Mouse (Mus musculus) olfactory bulb, adult 2 months (tissue): ENCODE measurements around the gene Map3k7cl. TPM values are rescaled to one million over a fixed set of nuclear protein-coding genes. Genes with fewer than 3 reads are reported as not detected.

Experiments used
- H3K27ac ChIP-seq: fragments of 200-500 bp; 2 replicates; pipeline ENCODE4 v1.5.1; 2012; ENCODE audit warnings: low read depth, low read length; ENCODE audit not compliant: insufficient read depth
- H3K4me1 ChIP-seq: fragments of 200-500 bp; 2 replicates; pipeline ENCODE4 v1.6.1; 2012; ENCODE audit warnings: low read length; ENCODE audit not compliant: control insufficient read depth, insufficient read depth
- H3K4me3 ChIP-seq: fragments of 200-500 bp; 2 replicates; pipeline ENCODE4 v1.5.1; 2012; ENCODE audit warnings: mild to moderate bottlenecking, low read depth, low read length, moderate library complexity; ENCODE audit not compliant: insufficient read depth
- CTCF ChIP-seq: fragments of 200-500 bp; IDR thresholded peaks from 2 replicates; pipeline ENCODE4 v1.5.1; 2012; ENCODE audit warnings: low read depth, mild to moderate bottlenecking, low read length, moderate library complexity; ENCODE audit not compliant: insufficient read depth
- POLR2A ChIP-seq: fragments of 200-500 bp; IDR thresholded peaks from 2 replicates; pipeline ENCODE4 v1.6.1; 2012; ENCODE audit warnings: mild to moderate bottlenecking, low read depth, low read length, moderate library complexity; ENCODE audit not compliant: insufficient read depth
- WGBS: fragments of 180-500 bp; shearing (Covaris S2); methylation state at CpG from one replicate; pipeline ENCODE4 v1.1.7; 2018; 5-methylcytosine and 5-hydroxymethylcytosine counted together
- polyA plus RNA-seq: library from polyadenylated mRNA; stranded (reverse); fragments of >200 nt; gene quantifications from 2 replicates; pipeline ENCODE4 v1.2.4, GENCODE M21; 2012; ENCODE audit warnings: low replicate concordance; ENCODE audit not compliant: missing spikeins, insufficient read depth, insufficient read length

Map3k7cl gene
- not detected in 2 replicates for polyA plus RNA-seq

- WGBS, result 67% methylated on average over 24 of the region's 24 CpGs
- Histone ChIP-seq H3K27ac (no peak within 1 kb of the TSS), H3K4me3 (no peak within 1 kb of the TSS), H3K4me1 (no peaks in the 10 kb centered on the region)
- no peak for TF ChIP-seq POLR2A
- TF ChIP-seq CTCF, result no peak
These were observed at the start of gene Map3k7cl for GRCm38 (mm10) chr16:87552907-87553691. Gene Map3k7cl, plus strand, starts transcription at chr16:87553330.

GRCm38 (mm10) chr16:87511706-87512105, 41.4 kb upstream of the Map3k7cl start:
- Histone ChIP-seq H3K4me1 (peaks cover 3% of the 10 kb centered on the region; the same call in 1 of the 2 replicates), H3K4me3 (no peak overlapping the region), H3K27ac (no peak overlapping the region)
- no peak for TF ChIP-seq CTCF
- no peak for TF ChIP-seq POLR2A
- 64% methylated on average over 5 of the region's 5 CpGs for WGBS

GRCm38 (mm10) chr16:87512331-87512730, 40.8 kb upstream of the Map3k7cl start:
- WGBS, result 95% methylated on average over 14 of the region's 14 CpGs
- peaks cover 2% of the 10 kb centered on the region; the same call in 1 of the 2 replicates for H3K4me1 ChIP-seq
- TF ChIP-seq CTCF (no peak), POLR2A (no peak)
- H3K27ac ChIP-seq, result no peak overlapping the region
- no peak overlapping the region for H3K4me3 ChIP-seq

- no peak overlapping the region for H3K4me3 ChIP-seq
- no peaks in the 10 kb centered on the region for H3K4me1 ChIP-seq
- no peak overlapping the region for H3K27ac ChIP-seq
- no peak for TF ChIP-seq POLR2A
- TF ChIP-seq CTCF, result no peak
- 94% methylated on average over 5 of the region's 5 CpGs for WGBS
These were observed 28.9 kb upstream of the Map3k7cl start for GRCm38 (mm10) chr16:87524228-87524627.

GRCm38 (mm10) chr16:87527553-87528249, 25.4 kb upstream of the Map3k7cl start:
- Histone ChIP-seq H3K4me1 (no peaks in the 10 kb centered on the region), H3K4me3 (no peak overlapping the region), H3K27ac (no peak overlapping the region)
- WGBS, result 67% methylated on average over 8 of the region's 8 CpGs
- TF ChIP-seq POLR2A, result no peak

- Histone ChIP-seq H3K4me3 (no peak overlapping the region), H3K27ac (no peak overlapping the region), H3K4me1 (no peaks in the 10 kb centered on the region)
- 83% methylated on average over 10 of the region's 10 CpGs for WGBS
- TF ChIP-seq CTCF (no peak), POLR2A (no peak)
These were observed 24.4 kb upstream of the Map3k7cl start for GRCm38 (mm10) chr16:87528755-87529154.

- WGBS, result 65% methylated on average over 2 of the region's 2 CpGs
- H3K4me1 ChIP-seq, result no peaks in the 10 kb centered on the region
- H3K4me3 ChIP-seq, result no peak overlapping the region
- no peak for TF ChIP-seq CTCF
- no peak overlapping the region for H3K27ac ChIP-seq
These were observed 4.8 kb upstream of the Map3k7cl start for GRCm38 (mm10) chr16:87548348-87548747.

- Histone ChIP-seq H3K4me1 (no peaks in the 10 kb centered on the region), H3K27ac (no peak overlapping the region), H3K4me3 (no peak overlapping the region)
- TF ChIP-seq POLR2A, result no peak
- TF ChIP-seq CTCF, result no peak
- WGBS, result 81% methylated on average over 8 of the region's 8 CpGs
These were observed 3.2 kb downstream of the Map3k7cl start for GRCm38 (mm10) chr16:87556320-87556719.

GRCm38 (mm10) chr16:87561501-87561900, 8.4 kb downstream of the Map3k7cl start:
- TF ChIP-seq POLR2A (no peak), CTCF (no peak)
- Histone ChIP-seq H3K4me1 (no peaks in the 10 kb centered on the region), H3K27ac (no peak overlapping the region), H3K4me3 (no peak overlapping the region)
- WGBS, result 89% methylated on average over 4 of the region's 4 CpGs

GRCm38 (mm10) chr16:87563524-87563923, 10.4 kb downstream of the Map3k7cl start:
- TF ChIP-seq CTCF (no peak), POLR2A (no peak)
- 71% methylated on average over 6 of the region's 6 CpGs for WGBS
- no peak overlapping the region for H3K27ac ChIP-seq
- no peaks in the 10 kb centered on the region for H3K4me1 ChIP-seq
- no peak overlapping the region for H3K4me3 ChIP-seq
